8 mouse cellular contexts compared by ENCODE assay signal in genomic region chr6:145450628-145451403, GRCm38 (mm10).
DNase-seq lines count a peak whose midpoint lies in the region; ATAC-seq and TF ChIP-seq lines count a peak whose summit lies in the region.

No protein-coding gene starts in this region.

- H3K36me3 ChIP-seq in midbrain, embryonic 11.5 days (ENCODE audit: control insufficient read depth, insufficient read depth, low read length): no peaks in the 10 kb centered on the region
- H3K36me3 ChIP-seq in hindbrain, embryonic 12.5 days: no peaks in the 10 kb centered on the region

- intact Hi-C loops in gastrocnemius, adult 2 months (cut with DNase I): no loop called here

- no peak overlapping the region for H3K9ac ChIP-seq in midbrain, embryonic 11.5 days (ENCODE audit: low read length)
- no peak overlapping the region for H3K9ac ChIP-seq in hindbrain, embryonic 12.5 days

- 78% methylated on average over 15 of the region's 15 CpGs for whole genome bisulfite sequencing in midbrain, embryonic 11.5 days
- WGBS in hindbrain, embryonic 12.5 days: 75% methylated on average over 15 of the region's 15 CpGs

- no peaks in the 10 kb centered on the region for H3K27me3 ChIP-seq in midbrain, embryonic 11.5 days (ENCODE audit: control insufficient read depth, insufficient read depth, low read length)
- no peaks in the 10 kb centered on the region; the same call in 1 of the 2 replicates for H3K27me3 ChIP-seq in hindbrain, embryonic 12.5 days

- H3K4me1 ChIP-seq in midbrain, embryonic 11.5 days (ENCODE audit: control insufficient read depth, insufficient read depth, low read length): no peaks in the 10 kb centered on the region
- no peaks in the 10 kb centered on the region for H3K4me1 ChIP-seq in hindbrain, embryonic 12.5 days

- no peak overlapping the region for H3K4me3 ChIP-seq in gastrocnemius, adult 2 months
- no peak overlapping the region for H3K4me3 ChIP-seq in midbrain, embryonic 11.5 days (ENCODE audit: low read depth, low read length)
- H3K4me3 ChIP-seq in hindbrain, embryonic 12.5 days: no peak overlapping the region

- no peak overlapping the region for H3K4me2 ChIP-seq in midbrain, embryonic 11.5 days
- no peak overlapping the region for H3K4me2 ChIP-seq in hindbrain, embryonic 12.5 days (replicated peaks)

- H3K27ac ChIP-seq in gastrocnemius, adult 2 months: peak overlapping the region; percentile 64
- H3K27ac ChIP-seq in midbrain, embryonic 11.5 days (ENCODE audit: low read depth, low read length): no peak overlapping the region
- no peak overlapping the region for H3K27ac ChIP-seq in hindbrain, embryonic 12.5 days

- DNase-seq in layer of hippocampus, adult 11-12 months (ENCODE audit: low spot score): peak; percentile 29
- no peak for DNase-seq in layer of hippocampus, adult 9-10 months (ENCODE audit: low spot score)
- DNase-seq in gastrocnemius, adult 2 months: peak; percentile 69
- peak; percentile 54 for DNase-seq in heart, postnatal 4 days
- DNase-seq in lung, postnatal 36 days: peak; percentile 54
- no peak for DNase-seq in midbrain, embryonic 11.5 days (ENCODE audit: low spot score, missing footprints)
- no peak for DNase-seq in embryo, embryonic 9.5 days (ENCODE audit: extremely low spot score)

- no peak for TF ChIP-seq CTCF in gastrocnemius, adult 2 months (IDR thresholded peaks at IDR 0.05)

- no peak for ATAC-seq in midbrain, embryonic 11.5 days (ENCODE audit: low FRiP score)
- no peak for ATAC-seq in hindbrain, embryonic 12.5 days (ENCODE audit: low FRiP score)

- no peaks in the 10 kb centered on the region for H3K9me3 ChIP-seq in midbrain, embryonic 11.5 days (ENCODE audit: control insufficient read depth, low read length)
- H3K9me3 ChIP-seq in hindbrain, embryonic 12.5 days (replicated peaks): no peaks in the 10 kb centered on the region

Comparison
In these comparisons a context has a peak if more than half of its experiments do, and no peak if none do; other contexts are left out.
1. DNase-seq: peak in layer of hippocampus, adult 11-12 months (single experiment), gastrocnemius, adult 2 months (single experiment), heart, postnatal 4 days (single experiment) and lung, postnatal 36 days (single experiment); none in layer of hippocampus, adult 9-10 months (single experiment), midbrain, embryonic 11.5 days (single experiment) and embryo, embryonic 9.5 days (single experiment).